Mouse (Mus musculus) cerebellum, postnatal 14 days (tissue): ENCODE results near the gene Cdk1.

Experiments
- DNase-seq, 2 experiments: peaks; one replicate each; pipeline ENCODE4 v3.0.0; 2021; ENCODE audit warnings: mixed read lengths in 2 of 2

Gene Cdk1

DNA sequence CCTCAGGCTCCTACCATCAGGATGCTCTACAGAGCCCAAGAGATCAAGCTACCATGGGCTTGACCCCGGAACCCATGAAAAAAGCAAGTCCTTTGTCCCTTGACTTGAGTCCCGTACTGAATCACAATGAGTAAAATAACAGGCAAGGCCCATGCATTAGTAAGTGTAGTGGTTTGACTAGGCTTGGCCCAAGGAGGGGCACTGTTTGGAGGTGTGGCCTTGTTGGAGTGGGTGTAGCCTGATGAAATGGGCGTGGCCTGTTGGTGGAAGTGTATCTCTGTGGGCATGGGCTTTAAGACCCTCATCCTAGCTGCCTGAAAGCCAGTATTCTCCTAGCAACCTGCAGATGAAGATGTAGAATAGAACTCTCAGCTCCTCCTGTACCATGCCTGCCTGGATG lies 47.9 kb downstream of the Cdk1 start:
- DNase-seq = no peak

DNA sequence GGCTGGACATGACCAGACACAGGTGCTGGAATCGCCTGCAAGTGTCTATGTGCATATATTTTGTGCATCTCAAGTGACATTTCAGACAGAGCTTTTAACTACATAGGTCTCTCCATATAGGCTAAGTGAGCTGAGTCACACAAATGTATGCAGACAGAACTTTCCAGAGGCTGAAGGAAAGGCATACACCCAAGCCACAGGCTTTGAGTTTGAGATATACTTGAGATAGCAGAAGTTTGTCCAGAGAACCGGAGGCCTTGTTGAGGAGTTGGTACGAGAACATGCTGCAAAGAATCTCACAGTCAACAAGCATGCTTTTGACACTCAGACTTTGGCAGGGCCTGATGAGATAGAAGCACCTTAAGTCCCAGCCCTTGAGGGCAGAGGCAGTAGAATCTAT lies 50.1 kb downstream of the Cdk1 start:
- DNase-seq = no peak

GRCm38 (mm10) chr10:69299985-69300384 lies 52.8 kb downstream of the Cdk1 start:
- DNase-seq = no peak

DNA sequence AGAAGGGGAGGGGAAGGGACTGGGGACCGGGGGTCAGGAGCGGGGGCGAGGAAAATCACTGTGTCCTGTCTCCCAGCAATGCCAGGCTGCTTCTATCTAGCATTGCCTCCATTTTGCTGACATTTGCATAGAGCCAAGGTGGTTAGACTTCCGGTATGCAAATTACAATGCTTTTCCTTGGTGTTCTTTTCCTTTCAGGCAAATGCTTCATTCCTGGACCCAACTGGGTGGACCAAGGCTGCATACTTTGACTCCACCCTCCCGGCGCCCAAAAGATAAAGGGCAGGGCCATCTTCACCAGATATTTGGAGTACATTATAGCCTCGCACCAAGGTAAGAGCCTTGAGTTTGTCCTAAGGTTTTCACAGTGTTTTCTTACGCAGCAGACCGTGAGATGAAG lies 56.8 kb downstream of the Cdk1 start:
- DNase-seq = no peak

DNA sequence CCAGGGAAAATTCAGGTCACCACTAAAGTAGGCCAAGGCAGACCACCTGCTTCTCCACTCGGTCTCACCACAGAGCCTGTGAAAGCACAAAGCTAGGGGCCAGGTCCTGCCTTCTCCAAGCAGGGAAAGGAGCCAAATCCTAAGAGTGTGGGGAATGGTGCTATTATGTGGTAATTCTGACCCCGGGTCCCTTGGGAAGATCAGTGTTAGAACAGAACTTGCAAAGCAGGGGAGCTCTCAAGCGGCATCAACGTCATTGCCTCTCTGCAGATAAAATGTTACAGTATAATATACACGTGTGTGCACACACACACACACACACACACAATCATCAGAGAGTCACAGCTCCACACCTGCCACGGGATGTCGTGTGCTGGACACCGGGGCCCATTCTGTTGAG lies 62.0 kb downstream of the Cdk1 start:
- no peak for DNase-seq

DNA sequence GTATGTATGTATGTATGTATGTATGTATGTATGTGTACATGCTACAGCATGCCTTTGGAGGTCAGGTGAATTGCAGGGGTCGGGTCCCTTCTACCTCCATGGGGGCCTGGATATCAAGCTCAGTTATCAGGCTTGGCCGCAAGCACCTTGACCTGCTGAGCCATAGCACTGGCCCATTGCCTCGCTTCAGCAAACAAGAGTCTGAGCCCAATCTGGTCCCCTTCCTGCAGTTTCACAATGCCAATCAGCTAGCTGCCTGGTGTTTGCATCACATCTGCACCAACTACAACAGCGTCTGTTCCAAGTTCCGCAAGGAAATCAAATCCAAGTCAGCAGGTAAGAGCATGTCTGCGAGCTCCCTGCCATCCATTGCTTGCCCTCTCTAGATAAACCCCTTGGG lies 64.0 kb downstream of the Cdk1 start:
- no peak for DNase-seq

- DNase-seq = no peak
Observed at GRCm38 (mm10) chr10:69288086-69288485, 64.7 kb downstream of the Cdk1 start.

- no peak for DNase-seq
Observed at GRCm38 (mm10) chr10:69286939-69287338, 65.8 kb downstream of the Cdk1 start.
